Mouse (Mus musculus): Measurements from ENCODE around the gene Il17ra.

DNA sequence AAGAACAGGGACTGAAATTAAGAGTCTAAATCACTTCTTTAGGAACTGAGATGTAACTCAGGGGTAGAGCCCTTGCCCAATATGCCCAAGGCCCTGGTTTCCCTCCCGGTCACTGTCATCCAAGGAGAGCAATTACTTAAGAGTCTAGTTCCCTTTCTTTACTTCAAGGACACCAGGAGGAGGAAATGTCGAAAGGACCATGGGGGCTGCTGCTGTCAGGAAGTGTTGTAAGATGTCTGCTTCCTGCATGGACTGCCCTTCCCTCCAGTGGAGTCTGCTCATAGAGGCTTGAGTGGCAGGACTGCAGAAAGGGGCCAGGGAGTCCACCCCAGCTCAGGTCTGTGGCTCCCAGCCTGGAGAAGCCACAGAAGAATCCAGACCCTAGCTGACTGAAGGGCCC lies 16.3 kb downstream of the Il17ra start:
- TF ChIP-seq POLR2A (IDR thresholded peaks at IDR 0.05; ENCODE audit: insufficient read depth, low read depth, low read length) = no peak
- no peak for TF ChIP-seq CTCF (IDR thresholded peaks at IDR 0.05; ENCODE audit: insufficient read depth, low read depth, low read length)
